Mouse (Mus musculus) liver, embryonic 13.5 days (tissue): ENCODE measurements around the gene Cdc42bpa. TPM values are rescaled to one million over a fixed set of nuclear protein-coding genes. Genes with fewer than 3 reads are reported as not detected.

Experiments used
- ATAC-seq: fragments of 200-750 bp; cut with Nextera tagmentation; 2 replicates; pipeline ENCODE4 v1.8.0; 2017; ENCODE audit warnings: low read depth, mild to moderate bottlenecking, moderate number of reproducible peaks, moderate library complexity
- DNase-seq: peaks from one replicate; pipeline ENCODE4 v3.0.0; 2022
- H3K27ac ChIP-seq: fragments of 300-500 bp; sonication (generic); 2 replicates; pipeline ENCODE4 v1.5.1; 2015; ENCODE audit warnings: moderate library complexity, mild to moderate bottlenecking, inconsistent platforms
- H3K27me3 ChIP-seq: fragments of 300-500 bp; sonication (generic); 2 replicates; pipeline ENCODE4 v1.6.1; 2015; ENCODE audit warnings: mild to moderate bottlenecking, inconsistent platforms
- H3K36me3 ChIP-seq: fragments of 300-500 bp; sonication (generic); 2 replicates; pipeline ENCODE4 v1.6.1; 2015; ENCODE audit warnings: mild to moderate bottlenecking, inconsistent platforms
- H3K4me1 ChIP-seq: fragments of 300-500 bp; sonication (generic); replicated peaks from 2 replicates; pipeline ENCODE4 v1.6.1; 2015; ENCODE audit warnings: inconsistent platforms
- H3K4me2 ChIP-seq: fragments of 300-500 bp; sonication (generic); 2 replicates; pipeline ENCODE4 v1.6.1; 2015; ENCODE audit warnings: inconsistent platforms, mild to moderate bottlenecking, moderate library complexity
- H3K4me3 ChIP-seq: fragments of 300-500 bp; sonication (generic); replicated peaks from 2 replicates; pipeline ENCODE4 v1.5.1; 2015; ENCODE audit warnings: mild to moderate bottlenecking, inconsistent platforms
- H3K9ac ChIP-seq: fragments of 300-500 bp; sonication (generic); 2 replicates; pipeline ENCODE4 v1.6.1; 2015; ENCODE audit warnings: mild to moderate bottlenecking, inconsistent platforms
- H3K9me3 ChIP-seq: fragments of 300-500 bp; sonication (generic); replicated peaks from 2 replicates; pipeline ENCODE4 v1.6.1; 2016; ENCODE audit warnings: inconsistent platforms
- WGBS: fragments of 180-500 bp; shearing (Covaris S2); methylation state at CpG from one replicate; pipeline ENCODE4 v1.1.7; 2015; ENCODE audit not compliant: insufficient replicate concordance; 5-methylcytosine and 5-hydroxymethylcytosine counted together
- polyA plus RNA-seq: library from polyadenylated mRNA; unstranded; fragments of >200 nt; fragmentation: Nextera tagmentation; extraction: Ambion mirVana; gene quantifications from 2 replicates; pipeline ENCODE4 v1.2.1, GENCODE M21; 2015

Gene Cdc42bpa
- polyA plus RNA-seq, 1 experiment from 2014 or later = 11.1 TPM

GRCm38 (mm10) chr1:180148036-180148435 lies 187.8 kb downstream of the Cdc42bpa start:
- H3K36me3 ChIP-seq = peaks cover 48% of the 10 kb centered on the region
- peaks cover 25% of the 10 kb centered on the region for H3K4me1 ChIP-seq
- H3K4me2 ChIP-seq = peak overlapping the region; percentile 69
- H3K4me3 ChIP-seq = peak overlapping the region; percentile 42
- DNase-seq = peak; percentile 58
- 41% methylated on average over 4 of the region's 4 CpGs for WGBS
- H3K9ac ChIP-seq = peak overlapping the region; percentile 65
- peak; percentile 93 for ATAC-seq
- peak overlapping the region; percentile 97 for H3K27ac ChIP-seq
- no peaks in the 10 kb centered on the region for H3K27me3 ChIP-seq
- H3K9me3 ChIP-seq = no peaks in the 10 kb centered on the region

- Histone ChIP-seq H3K9ac (peak overlapping the region; percentile 65), H3K4me1 (peaks cover 25% of the 10 kb centered on the region), H3K4me2 (peak overlapping the region; percentile 69), H3K27me3 (no peaks in the 10 kb centered on the region), H3K36me3 (peaks cover 44% of the 10 kb centered on the region), H3K9me3 (no peaks in the 10 kb centered on the region), H3K27ac (peak overlapping the region; percentile 97), H3K4me3 (peak overlapping the region; percentile 42)
- ATAC-seq (peak; percentile 97), DNase-seq (peak; percentile 69)
- WGBS = 25% methylated on average over 4 of the region's 4 CpGs
Measured at GRCm38 (mm10) chr1:180148563-180148962, 188.3 kb downstream of the Cdc42bpa start.

GRCm38 (mm10) chr1:180151191-180151590 lies 190.9 kb downstream of the Cdc42bpa start:
- DNase-seq = no peak
- Histone ChIP-seq H3K27ac (peak overlapping the region; percentile 32; the same call in 1 of the 2 replicates), H3K9me3 (no peaks in the 10 kb centered on the region), H3K4me1 (peaks cover 25% of the 10 kb centered on the region), H3K27me3 (no peaks in the 10 kb centered on the region), H3K4me3 (no peak overlapping the region), H3K4me2 (no peak overlapping the region), H3K9ac (no peak overlapping the region), H3K36me3 (peaks cover 31% of the 10 kb centered on the region)
- no peak for ATAC-seq
- 89% methylated on average over 8 of the region's 8 CpGs for WGBS

GRCm38 (mm10) chr1:180158648-180159047 lies 198.4 kb downstream of the Cdc42bpa start:
- Histone ChIP-seq H3K4me2 (no peak overlapping the region), H3K36me3 (peaks cover 32% of the 10 kb centered on the region), H3K4me1 (no peaks in the 10 kb centered on the region), H3K27ac (no peak overlapping the region; the same call in 1 of the 2 replicates), H3K9ac (no peak overlapping the region), H3K27me3 (no peaks in the 10 kb centered on the region), H3K4me3 (no peak overlapping the region), H3K9me3 (no peaks in the 10 kb centered on the region)
- DNase-seq (no peak), ATAC-seq (no peak)
- WGBS = 39% methylated on average over 2 of the region's 2 CpGs

GRCm38 (mm10) chr1:180160545-180160944 lies 200.3 kb downstream of the Cdc42bpa start:
- WGBS = 92% methylated on average over 2 of the region's 2 CpGs
- no peak overlapping the region for H3K4me2 ChIP-seq
- H3K27me3 ChIP-seq = no peaks in the 10 kb centered on the region
- no peak overlapping the region for H3K4me3 ChIP-seq
- H3K9me3 ChIP-seq = no peaks in the 10 kb centered on the region
- H3K36me3 ChIP-seq = peaks cover 32% of the 10 kb centered on the region
- ATAC-seq = no peak
- H3K4me1 ChIP-seq = no peaks in the 10 kb centered on the region
- H3K9ac ChIP-seq = no peak overlapping the region
- DNase-seq = no peak
- no peak overlapping the region for H3K27ac ChIP-seq

GRCm38 (mm10) chr1:180161160-180161559 lies 200.9 kb downstream of the Cdc42bpa start:
- Histone ChIP-seq H3K4me3 (no peak overlapping the region), H3K9me3 (no peaks in the 10 kb centered on the region), H3K4me1 (no peaks in the 10 kb centered on the region), H3K4me2 (no peak overlapping the region), H3K9ac (no peak overlapping the region), H3K36me3 (peaks cover 32% of the 10 kb centered on the region), H3K27me3 (no peaks in the 10 kb centered on the region), H3K27ac (no peak overlapping the region)
- DNase-seq (no peak), ATAC-seq (no peak)
- WGBS = 78% methylated on average over 3 of the region's 3 CpGs

- no peak overlapping the region for H3K27ac ChIP-seq
- DNase-seq (no peak), ATAC-seq (no peak)
- peaks cover 32% of the 10 kb centered on the region for H3K36me3 ChIP-seq
- H3K4me1 ChIP-seq = no peaks in the 10 kb centered on the region
- no peak overlapping the region for H3K4me2 ChIP-seq
- WGBS = 88% methylated on average over 20 of the region's 20 CpGs
- no peak overlapping the region for H3K9ac ChIP-seq
- H3K9me3 ChIP-seq = no peaks in the 10 kb centered on the region
- no peak overlapping the region for H3K4me3 ChIP-seq
- H3K27me3 ChIP-seq = no peaks in the 10 kb centered on the region
Measured at GRCm38 (mm10) chr1:180161566-180162355, 201.5 kb downstream of the Cdc42bpa start.

GRCm38 (mm10) chr1:180162986-180163385 lies 202.7 kb downstream of the Cdc42bpa start:
- 73% methylated on average over 7 of the region's 7 CpGs for WGBS
- Histone ChIP-seq H3K36me3 (peaks cover 33% of the 10 kb centered on the region), H3K9me3 (no peaks in the 10 kb centered on the region), H3K27me3 (no peaks in the 10 kb centered on the region), H3K4me3 (no peak overlapping the region), H3K4me1 (no peaks in the 10 kb centered on the region), H3K4me2 (no peak overlapping the region), H3K27ac (no peak overlapping the region), H3K9ac (no peak overlapping the region)
- DNase-seq (no peak), ATAC-seq (no peak)

- DNase-seq = no peak
- no peak overlapping the region for H3K4me3 ChIP-seq
- ATAC-seq = no peak
- H3K27me3 ChIP-seq = no peaks in the 10 kb centered on the region
- no peak overlapping the region for H3K9ac ChIP-seq
- H3K4me2 ChIP-seq = no peak overlapping the region
- H3K9me3 ChIP-seq = no peaks in the 10 kb centered on the region
- H3K27ac ChIP-seq = no peak overlapping the region
- 91% methylated on average over 5 of the region's 5 CpGs for WGBS
- H3K4me1 ChIP-seq = no peaks in the 10 kb centered on the region
- peaks cover 24% of the 10 kb centered on the region for H3K36me3 ChIP-seq
Measured at GRCm38 (mm10) chr1:180166533-180166932, 206.3 kb downstream of the Cdc42bpa start.

- Histone ChIP-seq H3K9ac (no peak overlapping the region), H3K4me3 (no peak overlapping the region), H3K27me3 (no peaks in the 10 kb centered on the region), H3K9me3 (no peaks in the 10 kb centered on the region), H3K27ac (no peak overlapping the region), H3K4me1 (no peaks in the 10 kb centered on the region), H3K4me2 (no peak overlapping the region), H3K36me3 (peaks cover 9% of the 10 kb centered on the region)
- DNase-seq = no peak
- WGBS = 94% methylated on average over 6 of the region's 6 CpGs
- ATAC-seq = no peak
Measured at GRCm38 (mm10) chr1:180168294-180168693, 208.0 kb downstream of the Cdc42bpa start.

GRCm38 (mm10) chr1:180169161-180169560 lies 208.9 kb downstream of the Cdc42bpa start:
- Histone ChIP-seq H3K4me3 (no peak overlapping the region), H3K9me3 (no peaks in the 10 kb centered on the region), H3K36me3 (peaks cover 8% of the 10 kb centered on the region), H3K27me3 (no peaks in the 10 kb centered on the region), H3K4me1 (no peaks in the 10 kb centered on the region), H3K4me2 (no peak overlapping the region), H3K27ac (no peak overlapping the region), H3K9ac (no peak overlapping the region)
- DNase-seq (no peak), ATAC-seq (no peak)
- WGBS = 75% methylated on average over 7 of the region's 7 CpGs

- Histone ChIP-seq H3K36me3 (peaks cover 8% of the 10 kb centered on the region), H3K4me2 (no peak overlapping the region), H3K4me1 (no peaks in the 10 kb centered on the region), H3K4me3 (no peak overlapping the region), H3K27ac (no peak overlapping the region), H3K9me3 (no peaks in the 10 kb centered on the region), H3K27me3 (no peaks in the 10 kb centered on the region), H3K9ac (no peak overlapping the region)
- 80% methylated on average over 8 of the region's 8 CpGs for WGBS
- ATAC-seq = no peak
- DNase-seq = no peak
Measured at GRCm38 (mm10) chr1:180170071-180170470, 209.8 kb downstream of the Cdc42bpa start.
